Mouse (Mus musculus): Measurements from ENCODE around the gene Tent4a. TPM values are rescaled to one million over a fixed set of nuclear protein-coding genes. Genes with fewer than 3 reads are reported as not detected.

The Tent4a gene
- total RNA-seq, 4 experiments from 2014 or later, result 40.9 to 45.1 (median 44.2) TPM

- DNase-seq (ENCODE audit: low spot score in 2 of 2), result no peak
Measured at GRCm38 (mm10) chr13:69523444-69524157, 10.8 kb downstream of the Tent4a start.

- DNase-seq (ENCODE audit: low spot score in 2 of 2), result no peak
Measured at GRCm38 (mm10) chr13:69522161-69522791, 12.1 kb downstream of the Tent4a start.

- DNase-seq (ENCODE audit: low spot score in 2 of 2), result no peak
Measured at GRCm38 (mm10) chr13:69519137-69519536, 15.3 kb downstream of the Tent4a start.

- DNase-seq (ENCODE audit: low spot score in 2 of 2), result no peak
Measured at GRCm38 (mm10) chr13:69517445-69517844, 17.0 kb downstream of the Tent4a start.

- DNase-seq (ENCODE audit: low spot score in 2 of 2), result no peak
Measured at GRCm38 (mm10) chr13:69515091-69515490, 19.3 kb downstream of the Tent4a start.

GRCm38 (mm10) chr13:69509391-69510244, 24.8 kb downstream of the Tent4a start:
- no peak for DNase-seq (ENCODE audit: low spot score in 2 of 2)

GRCm38 (mm10) chr13:69507666-69508065, 26.8 kb downstream of the Tent4a start:
- DNase-seq (ENCODE audit: low spot score in 2 of 2), result no peak

- DNase-seq (ENCODE audit: low spot score in 2 of 2), result no peak
Measured at GRCm38 (mm10) chr13:69506341-69507086, 27.9 kb downstream of the Tent4a start.

GRCm38 (mm10) chr13:69502863-69503262, 31.6 kb downstream of the Tent4a start:
- DNase-seq (ENCODE audit: low spot score in 2 of 2), result no peak

GRCm38 (mm10) chr13:69502157-69502750, 32.2 kb downstream of the Tent4a start:
- no peak for DNase-seq (ENCODE audit: low spot score in 2 of 2)

GRCm38 (mm10) chr13:69498276-69498675, 36.1 kb downstream of the Tent4a start:
- DNase-seq (ENCODE audit: low spot score in 2 of 2), result no peak

- DNase-seq (ENCODE audit: low spot score in 2 of 2), result no peak
Measured at GRCm38 (mm10) chr13:69492876-69493463, 41.4 kb downstream of the Tent4a start.

- DNase-seq (ENCODE audit: low spot score in 2 of 2), result no peak
Measured at GRCm38 (mm10) chr13:69489777-69490176, 44.6 kb downstream of the Tent4a start.

- DNase-seq (ENCODE audit: low spot score in 2 of 2), result no peak
Measured at GRCm38 (mm10) chr13:69488565-69489255, 45.7 kb downstream of the Tent4a start.

- DNase-seq (ENCODE audit: low spot score in 2 of 2), result no peak
Measured at GRCm38 (mm10) chr13:69487611-69488275, 46.7 kb downstream of the Tent4a start.

- no peak for DNase-seq (ENCODE audit: low spot score in 2 of 2)
Measured at GRCm38 (mm10) chr13:69487108-69487507, 47.3 kb downstream of the Tent4a start.

- no peak for DNase-seq (ENCODE audit: low spot score in 2 of 2)
Measured at GRCm38 (mm10) chr13:69485833-69486232, 48.6 kb downstream of the Tent4a start.

- DNase-seq (ENCODE audit: low spot score in 2 of 2), result no peak
Measured at GRCm38 (mm10) chr13:69485326-69485725, 49.1 kb downstream of the Tent4a start.

- DNase-seq (ENCODE audit: low spot score in 2 of 2), result no peak
Measured at GRCm38 (mm10) chr13:69482751-69483150, 51.7 kb downstream of the Tent4a start.
